Mouse (Mus musculus) urinary bladder, adult 18-20 months (tissue): ENCODE data around the gene Zfp473.
"Not testable (repeated sequence)": the region's sequence is repeated elsewhere in the genome, so short reads cannot be mapped to it uniquely, and the experiment has no call there.

Source experiments
- DNase-seq, 2 experiments: peaks; one replicate each; pipeline ENCODE4 v3.0.0; 2022; ENCODE audit warnings: low spot score in 2 of 2, mixed read lengths in 2 of 2

The Zfp473 gene

DNA sequence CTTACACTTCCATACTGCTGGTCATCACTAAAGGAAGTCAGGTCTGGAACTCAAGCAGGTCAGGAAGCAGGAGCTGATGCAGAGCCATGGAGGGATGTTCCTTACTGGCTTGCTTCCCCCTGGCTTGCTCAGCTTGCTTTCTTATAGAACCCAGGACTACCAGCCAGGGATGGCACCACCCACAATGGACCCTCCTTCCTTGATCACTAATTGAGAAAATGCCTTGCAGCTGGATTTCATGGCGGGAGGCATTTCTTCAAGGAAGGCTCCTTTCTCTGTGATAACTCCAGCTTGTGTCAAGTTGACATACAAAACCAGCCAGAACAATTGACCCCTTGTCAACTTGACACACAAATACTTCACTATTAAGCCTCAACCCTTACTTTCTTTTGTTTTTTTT lies at the start of gene Zfp473:
Gene Zfp473 (minus strand): TSS at position 101 of the 400 bp plus-strand sequence.
- not testable (repeated sequence) for DNase-seq

DNA sequence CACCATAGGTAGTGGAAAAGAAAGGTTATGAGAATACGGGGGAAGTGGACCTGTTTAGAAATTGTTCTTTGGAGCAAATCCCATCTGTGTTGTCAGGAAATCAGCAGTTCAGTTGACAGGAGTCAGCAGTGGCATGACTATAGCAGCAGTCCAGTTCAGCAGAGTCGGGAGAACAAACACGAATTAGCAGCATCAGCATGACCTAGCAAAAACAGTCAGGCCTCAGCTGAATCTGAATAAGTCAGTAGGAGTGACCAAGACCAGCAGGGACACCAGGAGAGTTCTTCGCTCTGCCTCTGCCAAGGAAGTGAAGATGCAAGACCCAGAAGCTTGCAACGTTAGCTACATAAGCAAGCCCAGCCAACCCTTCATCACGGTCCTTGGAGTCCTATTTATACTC lies 41.9 kb upstream of the Zfp473 start:
- DNase-seq = no peak

DNA sequence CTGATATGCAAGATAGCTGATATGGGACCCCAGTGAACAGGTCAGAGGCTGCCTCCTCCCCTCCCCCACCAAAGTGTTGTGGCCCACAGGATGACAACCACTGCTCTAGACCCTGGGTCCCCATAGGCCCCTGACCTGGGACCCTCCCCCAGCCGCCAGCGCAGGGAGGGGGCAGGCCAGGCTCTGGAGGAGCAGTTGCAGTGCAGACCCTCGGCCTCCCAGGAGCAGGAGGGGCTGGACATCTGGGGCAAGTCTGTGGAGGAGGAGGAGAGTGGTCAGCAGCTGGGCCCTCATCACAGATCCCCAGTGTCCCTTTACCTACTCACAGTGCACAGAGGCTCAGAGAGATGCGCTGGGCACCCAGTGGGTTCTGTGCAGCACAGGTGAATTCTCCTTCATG lies 39.2 kb upstream of the Zfp473 start:
- DNase-seq = no peak

DNA sequence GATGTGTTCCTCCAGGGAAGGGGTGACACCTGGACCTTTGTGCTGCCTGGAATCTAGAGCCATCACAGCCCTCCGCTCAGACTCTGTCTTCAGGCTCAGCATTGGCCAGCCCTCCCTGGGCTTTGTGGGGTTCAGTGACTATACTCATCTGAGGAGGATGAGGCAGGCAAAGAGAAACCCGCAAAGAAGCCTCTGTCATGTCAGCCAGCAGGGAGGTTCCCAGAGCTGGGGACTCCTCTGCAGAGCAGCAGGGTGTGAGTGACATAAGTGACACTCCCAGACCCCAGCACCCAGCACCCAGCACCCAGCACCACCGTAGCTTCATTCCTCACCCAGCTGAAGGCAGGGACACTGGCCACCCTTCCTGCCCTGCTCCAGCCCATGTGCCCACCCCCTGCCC lies 38.7 kb upstream of the Zfp473 start:
- no peak for DNase-seq

DNA sequence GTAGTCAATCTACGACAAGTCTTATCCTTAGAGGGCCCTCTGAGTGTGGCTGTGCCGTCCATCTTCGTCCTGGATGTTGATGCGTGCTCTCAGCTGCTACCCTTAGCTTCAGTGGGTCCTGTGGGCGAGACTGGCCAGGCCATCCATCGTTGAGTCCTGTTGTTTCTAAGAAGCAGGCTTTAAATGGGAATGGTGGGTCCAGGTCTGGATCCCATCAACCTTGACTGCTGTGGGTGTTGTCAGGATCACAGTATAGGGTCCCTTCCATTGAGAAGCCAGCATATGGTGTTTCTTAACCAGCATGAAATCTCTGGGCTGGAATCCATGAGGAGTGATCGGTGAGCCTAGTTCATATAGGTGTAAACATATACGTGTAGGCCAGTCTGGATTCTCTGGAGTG lies 29.3 kb upstream of the Zfp473 start:
- DNase-seq = no peak

DNA sequence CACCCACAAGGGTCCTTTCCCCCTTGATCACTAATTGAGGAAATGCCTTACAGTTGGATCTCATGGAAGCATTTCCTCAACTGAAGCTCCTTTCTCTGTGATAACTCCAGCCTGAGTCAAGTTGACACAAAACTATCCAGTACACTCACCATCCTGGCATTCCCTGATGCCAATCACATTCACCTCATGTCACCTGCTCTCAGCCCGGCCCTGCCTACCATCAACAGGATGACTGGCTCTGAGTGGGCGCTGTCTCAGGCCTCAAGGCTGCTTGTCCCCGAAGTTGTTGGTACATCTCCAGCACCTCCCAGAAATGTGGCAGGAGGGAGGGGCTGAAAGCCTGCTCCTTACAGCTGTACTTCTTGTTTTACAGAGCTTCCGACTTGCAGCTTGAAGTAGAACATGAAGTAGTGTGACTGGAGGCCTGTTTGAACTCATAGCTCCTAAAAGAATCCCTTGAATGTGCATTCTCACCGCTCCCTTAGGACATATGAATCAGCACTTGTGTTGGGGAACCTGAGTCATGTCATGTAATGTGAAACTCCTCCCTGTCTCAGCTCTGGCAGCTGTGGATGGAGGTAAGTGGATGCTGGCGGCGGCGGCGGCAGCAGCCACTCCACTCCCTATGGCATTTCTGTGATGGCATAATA lies 26.1 kb upstream of the Zfp473 start:
- no peak for DNase-seq

DNA sequence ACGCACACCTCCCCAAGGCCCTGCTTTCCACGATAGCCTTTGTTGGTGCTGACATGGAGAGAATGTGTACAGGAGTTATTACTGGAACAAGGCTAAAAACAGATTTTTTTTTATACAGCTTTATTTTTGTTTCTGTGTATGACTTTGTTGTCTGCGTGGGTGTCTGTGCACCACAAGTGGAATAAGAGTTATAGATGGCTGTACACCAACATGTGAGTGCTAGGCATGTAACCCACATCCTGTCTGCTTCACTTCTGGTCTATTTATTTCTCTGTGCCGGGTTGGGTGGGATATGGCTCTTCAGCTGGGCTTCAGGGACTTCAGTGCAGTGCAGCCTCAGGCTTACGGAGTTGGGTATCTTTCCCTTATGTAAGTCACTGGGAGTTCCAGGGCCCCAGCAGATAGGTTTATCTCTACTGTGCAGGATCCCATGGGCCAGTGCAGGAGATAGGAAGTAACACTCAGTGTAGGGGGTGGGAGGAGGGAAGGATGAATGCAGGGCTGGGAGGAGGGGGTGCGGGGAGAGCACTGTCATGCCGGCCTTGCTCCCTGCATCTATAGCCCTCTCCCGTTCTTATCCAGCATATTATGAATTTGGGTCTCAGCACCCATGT lies 21.8 kb upstream of the Zfp473 start:
- no peak for DNase-seq

DNA sequence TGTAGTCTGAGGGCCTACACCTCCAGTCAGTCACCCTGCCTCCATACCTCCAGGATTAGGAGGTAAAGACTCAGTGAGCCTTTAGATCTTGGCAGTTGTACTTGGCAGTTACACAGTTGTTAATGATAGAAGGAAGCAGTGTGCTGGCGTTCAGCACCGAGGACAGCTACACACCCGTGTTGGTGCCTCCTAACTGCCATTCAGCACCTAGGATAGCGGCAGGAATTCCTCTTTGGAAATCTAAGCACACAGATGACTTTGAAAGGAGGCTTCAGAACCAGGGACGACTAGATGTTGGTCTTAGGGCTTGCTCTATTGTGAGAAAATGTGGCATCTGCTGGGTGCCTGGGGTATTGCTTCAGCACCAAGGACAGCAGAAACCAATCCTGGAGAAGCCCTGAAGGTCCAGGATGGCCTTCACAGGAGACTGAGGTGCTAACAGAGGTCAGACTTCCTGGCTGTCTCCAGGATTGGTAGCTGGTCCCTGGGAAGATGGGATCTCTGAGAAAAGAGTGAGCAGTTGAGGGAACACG lies 19.3 kb upstream of the Zfp473 start:
- peak; percentile 11 to 29 for DNase-seq

DNA sequence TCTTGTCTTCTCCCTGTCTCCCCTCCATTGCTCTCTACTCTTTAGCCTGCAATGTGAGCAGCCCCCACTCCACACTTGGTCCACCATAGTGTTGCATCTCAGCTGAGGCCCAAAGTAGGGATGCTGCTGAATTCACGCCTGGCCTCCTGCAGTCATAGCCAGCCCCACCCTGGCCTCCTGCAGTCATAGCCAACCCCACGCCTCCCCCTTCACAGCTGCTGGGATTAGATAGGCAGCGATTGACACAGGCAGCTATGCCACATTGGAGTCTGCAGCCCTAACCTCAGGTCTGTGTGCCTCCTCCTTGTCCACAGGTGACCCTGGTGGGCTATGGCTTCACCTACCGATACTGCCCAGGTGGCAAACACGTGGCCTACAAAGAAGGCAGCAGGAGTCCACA lies 17.3 kb upstream of the Zfp473 start:
- DNase-seq = no peak

DNA sequence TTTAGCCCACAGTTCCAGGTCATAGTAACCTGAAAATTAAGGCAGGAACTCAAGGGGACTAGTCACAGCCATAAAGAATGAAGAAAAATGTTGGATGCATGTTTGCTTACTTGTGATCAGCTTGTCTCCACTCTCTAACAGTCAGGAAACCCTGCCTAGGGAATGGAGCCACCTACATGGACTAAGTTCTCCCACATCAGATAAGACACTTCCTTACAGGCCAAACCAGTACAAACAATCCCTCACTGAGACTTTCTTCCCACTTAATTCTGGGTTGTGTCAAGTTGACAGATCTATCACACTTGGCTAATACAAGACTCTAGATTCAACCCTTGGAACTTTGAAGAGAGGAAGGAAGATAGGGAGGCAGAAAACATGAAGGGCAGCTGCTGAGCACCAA lies 9.5 kb upstream of the Zfp473 start:
- no peak for DNase-seq

DNA sequence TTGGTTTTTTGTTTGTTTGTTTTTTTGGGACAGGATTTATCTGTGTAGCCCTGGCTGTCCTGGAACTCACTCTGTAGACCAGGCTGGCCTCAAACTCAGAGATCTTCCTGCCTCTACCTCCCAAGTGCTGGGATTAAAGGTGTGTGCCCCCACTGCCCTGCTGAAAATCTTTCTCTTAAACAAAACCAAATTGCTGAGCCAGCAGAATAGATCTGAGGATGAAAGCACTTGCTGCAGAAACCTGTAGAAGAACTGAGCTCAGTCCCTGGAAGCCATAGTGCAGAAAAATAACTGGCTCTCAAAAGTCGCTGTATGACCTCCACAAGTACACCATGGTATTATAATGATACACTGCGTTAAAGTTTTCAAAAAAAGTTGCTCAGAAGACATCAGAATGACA lies 6.3 kb upstream of the Zfp473 start:
- DNase-seq = no peak

DNA sequence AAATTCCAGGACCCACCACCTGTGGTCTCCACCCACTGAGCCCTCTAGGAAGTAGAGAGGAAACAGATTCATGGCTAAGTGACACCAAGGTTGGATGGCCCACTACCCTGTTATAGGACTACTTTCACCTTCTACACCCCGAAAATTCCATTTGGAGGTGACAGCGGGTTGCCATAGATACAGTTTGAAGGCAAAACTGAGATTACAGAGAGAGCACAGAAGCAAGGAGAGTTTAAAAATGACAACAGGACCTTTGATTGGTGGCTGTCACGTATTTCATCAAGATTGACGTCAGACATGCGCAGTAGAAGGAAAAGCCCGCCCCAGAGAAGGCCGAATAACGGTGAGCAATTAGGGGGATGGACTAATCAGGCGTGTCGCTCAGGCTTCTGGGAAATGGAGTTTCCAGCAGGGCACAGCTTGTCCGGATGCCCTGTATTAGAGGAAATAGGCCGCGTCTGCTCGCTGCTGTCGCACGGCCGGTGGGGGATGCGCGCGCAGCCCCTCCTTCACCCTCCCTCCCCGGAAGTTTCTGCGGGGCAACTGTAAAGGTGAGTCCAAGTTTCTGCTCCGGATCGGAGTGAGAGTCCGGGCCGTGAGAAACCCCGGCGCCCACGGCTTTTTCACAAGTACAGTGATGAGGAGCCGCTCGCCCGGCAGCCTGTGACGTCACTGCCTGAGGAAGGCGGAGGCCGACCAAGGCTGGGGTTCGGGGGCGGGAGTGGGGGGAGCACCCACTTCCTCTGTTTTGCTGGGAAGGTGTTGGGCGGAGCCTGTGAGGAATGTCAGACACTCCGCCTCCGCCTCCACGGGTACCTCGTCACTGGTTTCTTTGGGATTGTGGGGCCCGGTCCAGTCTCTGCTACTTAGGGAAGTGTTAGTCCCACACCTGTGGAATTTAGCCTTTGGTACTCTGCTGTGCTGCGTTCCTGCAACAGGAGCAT lies 2.5 kb downstream of the Zfp473 start, which contains the start of gene Vrk3:
Gene Vrk3 (plus strand): TSS at position 313 of the 944 bp plus-strand sequence.
- DNase-seq = peak; percentile 90 to 94

DNA sequence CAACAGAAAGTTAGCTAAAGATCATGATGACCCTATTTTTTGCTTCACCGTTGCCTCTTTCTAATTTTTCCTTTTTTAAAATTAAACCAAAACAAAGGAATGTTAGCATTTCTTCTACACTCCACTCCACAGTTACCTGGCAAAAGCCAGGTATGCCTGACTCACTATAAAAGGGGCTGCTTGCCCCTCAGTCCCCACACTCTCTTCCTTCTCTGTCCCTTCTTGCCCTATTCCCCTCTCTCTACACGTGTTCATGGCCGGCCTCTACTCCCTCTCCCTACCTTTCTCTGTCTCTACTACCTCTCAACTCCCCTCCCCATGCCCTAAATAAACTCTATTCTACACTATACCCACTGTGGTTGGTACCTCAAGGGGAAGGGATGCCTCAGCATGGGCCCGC lies 3.7 kb downstream of the Zfp473 start:
- DNase-seq = no peak

DNA sequence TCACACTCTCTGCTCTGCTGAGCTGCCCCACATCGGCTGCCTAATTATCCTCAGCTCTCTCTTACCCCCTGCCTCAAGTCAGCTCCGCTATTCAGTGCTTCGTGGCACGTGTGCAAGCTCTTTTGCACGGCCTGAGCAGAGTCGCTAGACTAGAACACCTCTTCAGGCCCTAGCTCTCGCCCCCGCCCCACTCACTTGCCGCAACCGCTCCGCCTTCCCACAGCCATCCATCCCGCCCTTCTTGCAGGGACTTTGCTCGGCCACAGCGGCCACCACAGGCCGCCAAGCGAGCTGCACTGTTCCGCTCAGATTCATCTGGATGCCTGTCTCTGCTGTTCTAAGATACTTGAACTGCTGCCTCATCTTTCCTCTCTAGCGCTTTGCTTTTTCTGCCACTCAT lies 5.8 kb downstream of the Zfp473 start:
- DNase-seq = peak; percentile 44 to 45

DNA sequence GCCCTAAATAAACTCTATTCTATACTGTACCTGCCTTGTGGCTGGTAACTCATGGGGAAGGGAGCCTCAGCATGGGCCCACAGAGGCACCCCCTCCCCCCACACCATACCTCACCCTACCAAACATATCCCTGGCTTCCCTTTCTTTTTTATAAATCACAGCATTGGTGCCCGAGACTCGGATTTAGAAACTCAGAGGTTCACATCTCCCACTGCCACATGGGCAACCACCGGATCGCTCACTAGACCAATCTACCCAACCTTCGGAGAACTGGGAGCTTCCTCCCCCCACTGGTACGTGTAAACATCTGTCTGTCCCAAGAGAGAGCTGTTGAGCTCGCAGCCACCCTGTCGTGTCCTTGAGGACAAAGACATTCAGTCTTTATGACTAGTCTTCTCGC lies 6.6 kb downstream of the Zfp473 start:
- DNase-seq = no peak

DNA sequence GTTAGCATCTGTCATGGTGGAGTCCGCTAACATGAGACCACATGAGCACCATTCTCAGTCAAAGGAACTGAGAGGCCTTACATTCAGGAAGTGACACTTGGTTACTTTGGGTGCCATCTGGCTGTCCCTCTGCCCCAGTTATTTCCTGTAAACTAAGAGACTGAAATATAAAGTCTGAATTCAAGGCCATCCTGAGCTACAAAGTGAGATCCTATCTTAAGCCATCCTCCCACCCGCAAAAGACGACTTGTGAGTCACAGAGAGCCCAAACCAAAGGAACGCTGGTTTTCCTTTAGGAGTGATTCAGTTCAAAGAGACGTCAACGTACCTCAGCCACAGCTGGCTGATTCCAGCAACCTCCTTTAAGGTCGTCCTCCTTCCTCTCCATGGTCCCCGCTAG lies 9.5 kb downstream of the Zfp473 start:
- no peak for DNase-seq

DNA sequence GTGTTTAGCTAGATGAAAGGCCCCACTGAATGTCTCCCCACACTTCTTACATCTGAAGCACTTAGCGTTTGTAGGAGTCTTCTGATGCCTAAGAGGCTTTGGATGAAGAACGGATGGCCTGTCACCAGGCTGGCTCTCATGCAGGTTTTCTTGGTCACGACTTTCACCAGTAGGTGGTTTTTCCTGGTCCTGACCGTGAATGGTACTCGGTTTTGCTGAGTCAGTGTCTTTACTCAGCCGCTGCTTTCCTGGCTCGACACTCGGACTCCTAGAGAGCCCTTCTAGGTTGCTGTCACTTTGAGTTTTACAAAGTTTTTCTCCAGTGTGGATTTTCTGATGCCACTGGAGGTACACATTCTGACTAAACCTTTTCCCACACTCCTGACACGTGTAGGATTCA lies 17.1 kb downstream of the Zfp473 start:
- DNase-seq = no peak

DNA sequence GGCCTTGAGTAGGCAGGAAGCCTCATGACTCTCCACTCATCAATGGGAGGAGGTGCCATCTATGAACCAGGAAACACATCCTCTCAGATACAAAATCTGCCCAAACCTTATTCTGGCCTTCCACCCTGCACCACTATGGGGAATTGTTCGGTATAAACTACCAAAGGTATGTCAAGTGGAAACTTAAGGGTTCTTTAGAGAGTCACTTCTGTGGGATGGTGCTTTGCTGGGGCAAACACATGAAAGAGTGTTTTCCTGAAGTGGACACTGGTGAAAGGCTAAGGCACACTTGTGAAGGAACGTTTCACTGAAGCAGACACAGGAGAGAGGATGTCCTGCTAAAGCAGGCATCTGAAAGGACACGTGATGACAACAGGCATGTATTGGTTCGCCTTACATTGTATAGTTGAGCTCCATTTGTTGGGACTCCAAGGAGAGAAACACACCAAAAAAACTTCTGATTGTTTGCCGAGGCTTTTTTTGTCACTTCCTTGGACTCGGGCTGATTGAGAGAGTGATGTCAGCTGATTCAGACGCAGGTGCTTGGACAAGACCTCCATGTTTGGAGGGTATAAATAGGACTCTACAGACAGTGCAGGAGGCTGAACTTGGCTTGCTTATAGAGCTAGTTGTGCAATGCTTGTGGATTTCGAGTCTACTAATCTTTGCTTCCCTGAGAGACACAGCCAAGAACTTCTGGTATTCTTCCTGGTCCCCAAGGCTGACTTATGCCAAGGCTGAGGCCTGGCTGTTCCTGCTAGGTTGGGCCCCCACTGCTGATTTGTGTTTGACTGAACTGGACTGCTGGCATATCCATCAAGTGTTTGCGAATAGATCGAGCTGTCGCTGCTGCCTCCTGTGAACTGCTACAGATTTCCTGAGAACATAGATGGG lies 22.5 kb downstream of the Zfp473 start:
- DNase-seq = no peak

DNA sequence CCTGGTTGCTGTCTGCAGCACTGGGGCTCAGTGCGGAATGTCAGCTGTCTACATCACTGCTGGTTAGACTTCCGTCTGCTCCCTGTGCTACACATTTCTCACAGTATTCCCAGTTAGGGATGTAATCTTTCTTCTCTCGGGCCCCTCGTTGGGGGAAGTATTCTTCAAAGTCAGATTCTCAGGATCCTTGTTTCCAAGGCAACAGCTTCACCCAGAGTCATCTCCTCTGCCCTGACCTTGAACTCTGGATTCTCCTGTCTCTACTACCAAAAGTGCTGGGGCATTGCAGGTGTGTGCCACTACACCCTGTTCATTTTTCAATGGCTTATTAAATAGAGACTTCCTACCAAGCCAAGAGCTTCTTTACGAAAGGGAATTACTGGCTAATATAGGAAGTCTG lies 23.7 kb downstream of the Zfp473 start:
- DNase-seq = no peak

DNA sequence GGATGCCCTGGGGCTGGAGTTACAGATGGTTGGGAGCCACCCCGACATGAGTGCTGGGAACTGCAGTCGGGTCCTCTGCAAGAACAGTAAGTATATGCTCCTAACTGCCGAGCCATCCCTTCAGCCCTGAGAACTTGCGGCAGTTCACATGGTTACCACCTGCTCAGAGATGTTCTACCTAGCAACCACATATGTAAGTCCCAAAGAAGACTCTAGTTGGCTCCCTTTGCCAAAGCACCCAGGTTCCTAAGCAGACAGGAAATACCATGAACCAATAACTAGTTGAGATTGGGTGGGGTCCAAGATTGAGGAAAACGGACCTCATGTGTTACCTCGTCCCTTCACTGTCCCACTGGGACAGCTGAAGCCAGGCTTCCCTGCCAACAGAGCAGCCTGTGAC lies 24.5 kb downstream of the Zfp473 start:
- DNase-seq = no peak

DNA sequence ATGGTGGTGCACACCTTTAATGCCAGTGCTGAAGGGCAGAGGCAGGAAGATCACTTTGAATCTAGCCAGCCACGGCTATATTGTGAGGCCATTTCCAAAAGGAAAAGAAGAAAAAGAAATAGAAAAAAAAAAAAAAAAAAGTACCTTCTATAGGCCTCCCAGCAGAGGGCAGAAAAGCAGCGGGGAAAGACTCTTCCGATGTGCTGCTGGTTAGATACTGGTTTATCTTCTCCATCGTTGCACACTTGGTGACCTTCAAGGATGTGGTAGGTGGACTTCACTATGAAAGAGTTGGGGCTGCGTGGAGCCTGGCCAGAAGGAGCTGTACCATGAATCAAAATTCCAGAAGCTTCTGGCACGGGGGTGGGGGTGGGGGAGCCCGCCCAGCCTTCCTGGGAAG lies 26.5 kb downstream of the Zfp473 start:
- DNase-seq = no peak
